Comparison of ENCODE assay signal across 22 mouse cellular contexts in the genomic region with DNA sequence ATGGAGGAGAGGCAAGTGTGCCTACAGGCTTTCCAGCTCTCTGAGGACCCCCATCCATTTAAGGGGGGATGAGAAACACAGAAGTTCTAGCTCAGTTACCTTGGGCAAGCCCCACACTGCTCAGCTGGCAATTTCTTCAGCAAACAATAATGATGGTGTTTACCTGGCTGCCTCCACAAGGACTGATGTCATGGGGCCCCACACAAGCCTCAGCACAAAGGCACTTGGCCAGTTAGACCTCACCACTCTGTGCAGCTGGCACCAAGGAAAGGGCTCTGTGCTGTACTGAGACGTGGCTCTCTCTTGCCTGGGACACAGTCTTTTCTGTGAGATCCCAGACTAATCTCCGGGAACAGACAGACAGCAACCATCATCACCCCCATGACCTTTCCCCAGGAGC. TPM values are rescaled to one million over a fixed set of nuclear protein-coding genes. Genes with fewer than 3 reads are reported as not detected.
A peak's percentile ranks its signal among the peaks of the same experiment; 100 is the strongest.
DNase-seq lines count a peak whose midpoint lies in the region; ATAC-seq and TF ChIP-seq lines count a peak whose summit lies in the region.
"Had no signal": no experiment of that assay in that cellular context is flagged by ENCODE, and none has a peak within 500 bp of the region (broad histone marks: within the 10 kb centered on the region; RNA-seq: fewer than 3 reads in every experiment).

No protein-coding gene starts in this region.

- H3K9ac ChIP-seq in forebrain, postnatal 0 days, result no peak overlapping the region
- no peak overlapping the region for H3K9ac ChIP-seq in lung, postnatal 0 days (replicated peaks; ENCODE audit: low read depth)
- H3K9ac ChIP-seq in stomach, embryonic 14.5 days (replicated peaks; ENCODE audit: low read depth, low read length), result no peak overlapping the region
- H3K9ac ChIP-seq: heart, embryonic 15.5 days; hindbrain, embryonic 13.5 days had no signal

- H3K9me3 ChIP-seq in forebrain, embryonic 10.5 days, result no peaks in the 10 kb centered on the region
- no peaks in the 10 kb centered on the region for H3K9me3 ChIP-seq in forebrain, postnatal 0 days (ENCODE audit: low read length)
- no peaks in the 10 kb centered on the region for H3K9me3 ChIP-seq in lung, postnatal 0 days (ENCODE audit: low read length)
- H3K9me3 ChIP-seq in stomach, embryonic 14.5 days (ENCODE audit: control insufficient read depth, low read depth, low read length), result no peaks in the 10 kb centered on the region
- H3K9me3 ChIP-seq: heart, embryonic 15.5 days had no signal

- WGBS in forebrain, embryonic 10.5 days, result 66% methylated on average over 2 of the region's 2 CpGs
- WGBS in forebrain, postnatal 0 days, result 58% methylated on average over 2 of the region's 2 CpGs
- WGBS in lung, postnatal 0 days, result 41% methylated on average over 2 of the region's 2 CpGs
- WGBS in stomach, embryonic 14.5 days, result 44% methylated on average over 2 of the region's 2 CpGs
- WGBS in kidney, adult 2 months, result 71% methylated on average over 2 of the region's 2 CpGs

- no peak for ATAC-seq in forebrain, postnatal 0 days
- peak; percentile 65 for ATAC-seq in lung, postnatal 0 days
- ATAC-seq in stomach, embryonic 14.5 days (ENCODE audit: insufficient number of reproducible peaks, insufficient read depth, low FRiP score, low read depth), result peak; percentile 65
- ATAC-seq: CD4-positive, CD25-positive, alpha-beta regulatory T cell, adult 4 months; forebrain, embryonic 14.5 days had no signal

- H3K4me2 ChIP-seq in forebrain, postnatal 0 days (ENCODE audit: low read depth), result no peak overlapping the region
- H3K4me2 ChIP-seq in lung, postnatal 0 days (replicated peaks; ENCODE audit: low read depth, low read length), result no peak overlapping the region
- no peak overlapping the region for H3K4me2 ChIP-seq in stomach, embryonic 14.5 days (replicated peaks; ENCODE audit: low read depth, low read length)
- H3K4me2 ChIP-seq: heart, embryonic 11.5 days; heart, embryonic 15.5 days; hindbrain, embryonic 13.5 days had no signal

- TF ChIP-seq POLR2A in kidney, adult 2 months (IDR thresholded peaks at IDR 0.05; ENCODE audit: low read depth, low read length), result no peak

- no peak for DNase-seq in forebrain, embryonic 10.5 days (ENCODE audit: extremely low spot score, low spot score)
- no peak for DNase-seq in forebrain, postnatal 0 days
- DNase-seq in lung, postnatal 0 days (ENCODE audit: low spot score), result no peak
- DNase-seq in lung, postnatal 25 days (ENCODE audit: low spot score), result no peak
- no peak for DNase-seq in spleen, postnatal 4 days (ENCODE audit: low spot score in 2 of 2)
- no peak for DNase-seq in thymus, postnatal 10 days (ENCODE audit: low spot score in 2 of 2)
- DNase-seq in kidney, adult 2 months, result no peak
- DNase-seq: adrenal gland, postnatal 10 days; B cell, adult 2 months; cerebellum, adult 11 months; cerebellum, adult 8-10 months; cerebellum, postnatal 14 days; gastrocnemius, postnatal 10 days; heart, adult 2 months; heart, postnatal 14 days had no signal

- TF ChIP-seq CTCF in forebrain, postnatal 0 days (IDR thresholded peaks at IDR 0.05; ENCODE audit: low read depth), result no peak
- no peak for TF ChIP-seq CTCF in lung, postnatal 0 days (IDR thresholded peaks at IDR 0.05)
- TF ChIP-seq CTCF in kidney, adult 2 months (conservative IDR thresholded peaks at IDR 0.05; ENCODE audit: insufficient read depth, insufficient read length, low read depth, low read length), result no peak

- peak overlapping the region; percentile 5; the same call in 1 of the 2 replicates for H3K27ac ChIP-seq in forebrain, embryonic 10.5 days
- H3K27ac ChIP-seq in forebrain, postnatal 0 days (ENCODE audit: low read depth, low read length), result no peak overlapping the region
- no peak overlapping the region for H3K27ac ChIP-seq in lung, postnatal 0 days (ENCODE audit: low read length)
- H3K27ac ChIP-seq in stomach, embryonic 14.5 days (ENCODE audit: low read length), result peak overlapping the region; percentile 33; the same call in 1 of the 2 replicates
- no peak overlapping the region for H3K27ac ChIP-seq in kidney, adult 2 months (ENCODE audit: insufficient read depth, low read depth, low read length)
- H3K27ac ChIP-seq: heart, adult 2 months; heart, embryonic 15.5 days; hindbrain, embryonic 13.5 days had no signal

- no peaks in the 10 kb centered on the region for H3K36me3 ChIP-seq in forebrain, embryonic 10.5 days (replicated peaks)
- H3K36me3 ChIP-seq in forebrain, postnatal 0 days (ENCODE audit: insufficient read depth), result no peaks in the 10 kb centered on the region
- H3K36me3 ChIP-seq in lung, postnatal 0 days (ENCODE audit: insufficient read depth, low read length), result no peaks in the 10 kb centered on the region
- H3K36me3 ChIP-seq in stomach, embryonic 14.5 days (ENCODE audit: control insufficient read depth, insufficient read depth, low read length), result no peaks in the 10 kb centered on the region
- no peaks in the 10 kb centered on the region for H3K36me3 ChIP-seq in kidney, adult 2 months (ENCODE audit: control insufficient read depth, insufficient read depth, low read length)
- H3K36me3 ChIP-seq: G1E; heart, embryonic 15.5 days; hindbrain, embryonic 13.5 days had no signal

- no peaks in the 10 kb centered on the region for H3K27me3 ChIP-seq in forebrain, embryonic 10.5 days (ENCODE audit: poor library complexity, severe bottlenecking)
- no peaks in the 10 kb centered on the region for H3K27me3 ChIP-seq in forebrain, postnatal 0 days (ENCODE audit: insufficient read depth, low read length)
- no peaks in the 10 kb centered on the region for H3K27me3 ChIP-seq in lung, postnatal 0 days (replicated peaks; ENCODE audit: insufficient read depth, low read length)
- H3K27me3 ChIP-seq in stomach, embryonic 14.5 days (ENCODE audit: control insufficient read depth, insufficient read depth, low read length), result no peaks in the 10 kb centered on the region
- no peaks in the 10 kb centered on the region for H3K27me3 ChIP-seq in kidney, adult 2 months (replicated peaks; ENCODE audit: control insufficient read depth, insufficient read depth, low read length)
- H3K27me3 ChIP-seq: heart, embryonic 15.5 days had no signal

- no peak for TF ChIP-seq EP300 in lung, postnatal 0 days (IDR thresholded peaks at IDR 0.05)

- H3K4me1 ChIP-seq in forebrain, embryonic 10.5 days, result peaks cover 20% of the 10 kb centered on the region
- no peaks in the 10 kb centered on the region for H3K4me1 ChIP-seq in forebrain, postnatal 0 days (ENCODE audit: insufficient read depth)
- no peaks in the 10 kb centered on the region for H3K4me1 ChIP-seq in lung, postnatal 0 days (ENCODE audit: insufficient read depth, low read depth, low read length)
- H3K4me1 ChIP-seq in stomach, embryonic 14.5 days (ENCODE audit: control insufficient read depth, insufficient read depth, low read length), result no peaks in the 10 kb centered on the region
- no peaks in the 10 kb centered on the region for H3K4me1 ChIP-seq in kidney, adult 2 months (ENCODE audit: control insufficient read depth, insufficient read depth, low read length)
- H3K4me1 ChIP-seq: heart, embryonic 15.5 days had no signal

- no peak overlapping the region for H3K4me3 ChIP-seq in forebrain, embryonic 10.5 days
- H3K4me3 ChIP-seq in forebrain, postnatal 0 days (ENCODE audit: low read depth, low read length), result no peak overlapping the region
- H3K4me3 ChIP-seq in lung, postnatal 0 days (ENCODE audit: low read depth, low read length), result no peak overlapping the region
- H3K4me3 ChIP-seq in stomach, embryonic 14.5 days (ENCODE audit: low read depth, low read length), result no peak overlapping the region
- no peak overlapping the region for H3K4me3 ChIP-seq in kidney, adult 2 months (ENCODE audit: insufficient read depth, low read depth, low read length)
- H3K4me3 ChIP-seq: heart, adult 2 months; heart, embryonic 15.5 days; hindbrain, embryonic 13.5 days had no signal

RNA-seq across cellular contexts. Expression of a gene that starts 17.2 kb away (rescaled TPM):
- 1.6 and 2.1 TPM in 2 replicates for polyA plus RNA-seq in forebrain, embryonic 10.5 days (2016; fragmentation: Nextera tagmentation; extraction: Ambion mirVana)
- total RNA-seq in forebrain, postnatal 0 days (2014; rRNA removed), result 1.8 and 2.0 TPM in 2 replicates
- polyA plus RNA-seq in forebrain, postnatal 0 days (2015; fragmentation: Nextera tagmentation; extraction: Ambion mirVana), result 1.2 and 1.8 TPM in 2 replicates
- polyA plus RNA-seq in lung, postnatal 0 days (2015; fragmentation: Nextera tagmentation; extraction: Ambion mirVana), result 2.0 and 2.5 TPM in 2 replicates
- 3.1 TPM in 2 replicates for polyA plus RNA-seq in stomach, embryonic 14.5 days (2014; fragmentation: Nextera tagmentation; extraction: Ambion mirVana)
- 20.5 and 21.3 TPM in 2 replicates for polyA plus RNA-seq in kidney, adult 2 months (2012; rRNA removed)
- polyA plus RNA-seq: CD4-positive, CD25-positive, alpha-beta regulatory T cell, adult 4 months; G1E had no signal

Comparison
In these comparisons a context has a peak if more than half of its experiments do, and no peak if none do; other contexts are left out.
1. H3K27ac ChIP-seq: peak in forebrain, embryonic 10.5 days (single experiment) and stomach, embryonic 14.5 days (single experiment); none in forebrain, postnatal 0 days (single experiment), lung, postnatal 0 days (single experiment) and kidney, adult 2 months (single experiment).